Mouse (Mus musculus) CH12.LX (cell line): Measurements from ENCODE around the gene Nol8. TPM values are rescaled to one million over a fixed set of nuclear protein-coding genes. Genes with fewer than 3 reads are reported as not detected.

Source experiments
- DNase-seq: peaks from one replicate; pipeline ENCODE4 v3.0.0-alpha.2; 2013; ENCODE audit errors: extremely low read depth
- H3K27ac ChIP-seq: 2 replicates; pipeline ENCODE4 v1.5.1; 2012; ENCODE audit warnings: low read depth, mild to moderate bottlenecking, control low read depth, moderate library complexity; ENCODE audit not compliant: insufficient read depth
- H3K27me3 ChIP-seq: replicated peaks from 2 replicates; pipeline ENCODE3; 2012; ENCODE audit warnings: inconsistent platforms
- H3K36me3 ChIP-seq, 2 experiments: replicated peaks in 1 of 2; 2 replicates each; pipeline versions ENCODE3 to v1.6.1; 2012; ENCODE audit warnings: inconsistent platforms in 1 of 2, low read length in 1 of 2, mild to moderate bottlenecking in 1 of 2, mixed read lengths in 1 of 2, moderate library complexity in 1 of 2; ENCODE audit not compliant: control insufficient read depth in 1 of 2, insufficient read depth in 1 of 2
- H3K4me1 ChIP-seq, 2 experiments: 2 replicates each; pipeline ENCODE4 v1.6.1; 2012; ENCODE audit warnings: inconsistent platforms in 1 of 2, moderate library complexity in 1 of 2; ENCODE audit not compliant: insufficient read depth in 2 of 2, control insufficient read depth in 1 of 2
- H3K4me2 ChIP-seq: 2 replicates; pipeline ENCODE4 v1.6.1; 2012; ENCODE audit warnings: low read depth, mild to moderate bottlenecking, control low read depth; ENCODE audit not compliant: poor library complexity, insufficient read depth, severe bottlenecking
- H3K4me3 ChIP-seq, 3 experiments: fragments of 150-350 bp in 1 of 3; sonication (generic) in 1 of 3; replicated peaks in 1 of 3; 2 replicates each; pipeline versions ENCODE3 to v1.5.1; 2011 to 2012; ENCODE audit warnings: low read depth in 2 of 3, low read length in 2 of 3, mild to moderate bottlenecking in 2 of 3, moderate library complexity in 2 of 3, control low read depth in 1 of 3, improper control_type of control experiment in 1 of 3, inconsistent platforms in 1 of 3, mixed read lengths in 1 of 3; ENCODE audit not compliant: poor library complexity in 1 of 3
- H3K79me2 ChIP-seq: replicated peaks from 2 replicates; pipeline ENCODE4 v1.6.1; 2012; ENCODE audit warnings: mild to moderate bottlenecking, moderate library complexity; ENCODE audit not compliant: control insufficient read depth, poor library complexity, insufficient read depth, severe bottlenecking; ENCODE audit errors: extremely low read depth
- H3K9ac ChIP-seq: 2 replicates; pipeline ENCODE4 v1.6.1; 2012; ENCODE audit warnings: low read depth, mild to moderate bottlenecking, control low read depth, moderate library complexity; ENCODE audit not compliant: insufficient read depth
- H3K9me3 ChIP-seq: replicated peaks from 2 replicates; pipeline ENCODE3; 2012; ENCODE audit warnings: low read length, inconsistent platforms, mixed read lengths
- BHLHE40 ChIP-seq: IDR thresholded peaks from 2 replicates; pipeline ENCODE4 v1.6.1; 2011; ENCODE audit warnings: mild to moderate bottlenecking, low read depth, low read length, improper control_type of control experiment
- CHD2 ChIP-seq: IDR thresholded peaks from 2 replicates; pipeline ENCODE4 v1.6.1; 2011; ENCODE audit warnings: low read length, improper control_type of control experiment
- CTCF ChIP-seq, 2 experiments: IDR thresholded peaks in 1 of 2; conservative IDR thresholded peaks in 1 of 2; 2 replicates each; pipeline ENCODE4 v1.5.1; 2011 to 2012; ENCODE audit warnings: low read depth in 2 of 2, low read length in 2 of 2, improper control_type of control experiment in 1 of 2, inconsistent platforms in 1 of 2, mild to moderate bottlenecking in 1 of 2, moderate library complexity in 1 of 2
- E2F4 ChIP-seq: IDR thresholded peaks from 2 replicates; pipeline ENCODE4 v1.6.1; 2011; ENCODE audit warnings: low read depth, low read length, improper control_type of control experiment; ENCODE audit not compliant: insufficient replicate concordance
- ELF1 ChIP-seq: IDR thresholded peaks from 2 replicates; pipeline ENCODE4 v1.6.1; 2014; ENCODE audit warnings: low read depth, mild to moderate bottlenecking, inconsistent platforms, low read length, improper control_type of control experiment
- EP300 ChIP-seq: IDR thresholded peaks from 2 replicates; pipeline ENCODE4 v1.6.1; 2011; ENCODE audit warnings: low read length, improper control_type of control experiment
- GABPA ChIP-seq: IDR thresholded peaks from 2 replicates; pipeline ENCODE4 v1.6.1; 2012; ENCODE audit warnings: low read depth, low read length, improper control_type of control experiment, inconsistent platforms; ENCODE audit not compliant: insufficient replicate concordance
- HCFC1 ChIP-seq: IDR thresholded peaks from 2 replicates; pipeline ENCODE4 v1.6.1; 2012; ENCODE audit warnings: low read depth, mild to moderate bottlenecking, inconsistent platforms, low read length, improper control_type of control experiment
- IRF4 ChIP-seq: IDR thresholded peaks from 2 replicates; pipeline ENCODE4 v1.6.1; 2014; ENCODE audit warnings: low read depth, mild to moderate bottlenecking, inconsistent platforms, low read length, improper control_type of control experiment
- JUND ChIP-seq: conservative IDR thresholded peaks from 2 replicates; pipeline ENCODE4 v1.6.1; 2011; ENCODE audit warnings: low read depth, low read length, improper control_type of control experiment
- KAT2A ChIP-seq: IDR thresholded peaks from 2 replicates; pipeline ENCODE4 v1.6.1; 2012; ENCODE audit warnings: low read length, improper control_type of control experiment, inconsistent platforms; ENCODE audit not compliant: insufficient replicate concordance
- MAZ ChIP-seq: IDR thresholded peaks from 2 replicates; pipeline ENCODE4 v1.6.1; 2012; ENCODE audit warnings: low read depth, mild to moderate bottlenecking, inconsistent platforms, low read length, improper control_type of control experiment, moderate library complexity
- MEF2A ChIP-seq: IDR thresholded peaks from 2 replicates; pipeline ENCODE4 v1.6.1; 2014; ENCODE audit warnings: low read depth, mild to moderate bottlenecking, inconsistent platforms, low read length, improper control_type of control experiment, borderline replicate concordance
- MYC ChIP-seq: IDR thresholded peaks from 2 replicates; pipeline ENCODE4 v1.6.1; 2011; ENCODE audit warnings: low read depth, mild to moderate bottlenecking, improper control_type of control experiment, low read length
- NELFE ChIP-seq: IDR thresholded peaks from 2 replicates; pipeline ENCODE4 v1.6.1; 2011; ENCODE audit warnings: low read depth, low read length, improper control_type of control experiment
- NRF1 ChIP-seq: IDR thresholded peaks from 2 replicates; pipeline ENCODE4 v1.6.1; 2014; ENCODE audit warnings: low read depth, mild to moderate bottlenecking, inconsistent platforms, low read length, improper control_type of control experiment, moderate library complexity
- POLR2A ChIP-seq: IDR thresholded peaks from 2 replicates; pipeline ENCODE4 v1.6.1; 2011; ENCODE audit warnings: low read depth, mild to moderate bottlenecking, improper control_type of control experiment, low read length
- RCOR1 ChIP-seq: conservative IDR thresholded peaks from 2 replicates; pipeline ENCODE4 v1.6.1; 2012; ENCODE audit warnings: low read depth, mild to moderate bottlenecking, inconsistent platforms, low read length, improper control_type of control experiment
- SIN3A ChIP-seq: IDR thresholded peaks from 2 replicates; pipeline ENCODE4 v1.6.1; 2012; ENCODE audit warnings: low read length, improper control_type of control experiment, inconsistent platforms
- UBTF ChIP-seq: IDR thresholded peaks from 2 replicates; pipeline ENCODE4 v1.6.1; 2012; ENCODE audit warnings: low read depth, mild to moderate bottlenecking, inconsistent platforms, low read length, improper control_type of control experiment, moderate library complexity
- USF1 ChIP-seq: IDR thresholded peaks from 2 replicates; pipeline ENCODE4 v1.6.1; 2014; ENCODE audit warnings: low read depth, mild to moderate bottlenecking, inconsistent platforms, low read length, improper control_type of control experiment
- USF2 ChIP-seq: conservative IDR thresholded peaks from 2 replicates; pipeline ENCODE4 v1.6.1; 2011; ENCODE audit warnings: low read depth, low read length, improper control_type of control experiment
- ZKSCAN1 ChIP-seq: IDR thresholded peaks from 2 replicates; pipeline ENCODE4 v1.6.1; 2012; ENCODE audit warnings: low read depth, inconsistent platforms, low read length, improper control_type of control experiment, borderline replicate concordance
- ZMIZ1 ChIP-seq: IDR thresholded peaks from 2 replicates; pipeline ENCODE4 v1.6.1; 2012; ENCODE audit warnings: low read depth, mild to moderate bottlenecking, inconsistent platforms, low read length, improper control_type of control experiment
- dilution Hi-C: fragments of 300-500 bp; cut with MboI; formaldehyde crosslinking; loops from 2 replicates; pipeline ENCODE4 v1.14.3; 2020; ENCODE audit warnings: low sequenced_read_pairs; ENCODE audit not compliant: extremely low pct_unique_long_range_greater_than_20kb, extremely low pct_ligation_motif_present
- in situ Hi-C: fragments of 300-500 bp; cut with MboI; formaldehyde crosslinking; loops from 3 replicates; pipeline ENCODE4 v1.14.3; 2019; ENCODE audit warnings: low sequenced_read_pairs, low pct_ligation_motif_present, low pct_unique_long_range_greater_than_20kb, mixed read lengths
- polyA plus RNA-seq: library from polyadenylated mRNA; unstranded; fragments of >175 nt; gene quantifications from 2 replicates; pipeline ENCODE4 v1.2.1, GENCODE M21; 2012; ENCODE audit warnings: low read depth; ENCODE audit not compliant: insufficient read length
- total RNA-seq, 2 experiments: library from RNA; depleted of rRNA; stranded (reverse); fragments of 300-350 nt in 1 of 2; fragments of >200 nt in 1 of 2; gene quantifications; 2 replicates each; pipeline ENCODE4 v1.2.3; 2012 to 2014

Gene Nol8
- total and polyA plus RNA-seq, 3 experiments, result 14.9 to 33.4 (median 32.8) TPM

DNA sequence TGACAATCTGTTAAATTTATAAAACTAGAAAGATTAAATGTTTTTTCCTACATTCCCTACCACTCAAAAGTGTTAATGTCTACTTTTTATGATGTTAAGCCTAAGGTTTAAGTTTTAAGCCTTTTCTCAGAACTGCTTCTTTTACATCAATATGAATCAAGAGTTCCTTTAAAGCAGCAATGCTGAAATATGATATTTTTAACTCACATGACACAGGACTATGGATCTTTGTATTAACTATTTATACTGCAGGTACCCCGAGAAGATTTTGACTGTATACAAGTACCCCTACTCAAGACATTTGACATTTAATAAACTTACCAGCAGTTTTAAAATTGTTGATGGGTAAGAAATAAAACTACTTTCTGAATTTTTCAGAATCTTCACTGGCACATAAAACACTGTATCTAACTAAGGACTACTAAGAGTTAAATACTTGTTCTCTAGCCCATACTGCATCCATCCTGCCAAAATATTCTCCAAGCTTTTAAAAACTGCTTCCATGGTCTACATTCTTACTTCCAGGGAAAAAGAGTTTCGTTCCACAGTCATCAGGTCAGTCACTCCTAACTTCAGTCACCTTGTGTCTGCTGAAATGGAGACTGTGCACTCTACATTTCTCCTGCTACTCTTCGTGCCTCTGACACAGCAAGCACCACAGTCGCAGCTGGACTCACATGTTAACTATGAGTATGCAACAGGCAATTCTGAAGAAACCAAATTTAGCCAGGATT lies 44.1 kb upstream of the Nol8 start:
- no peak for TF ChIP-seq USF1
- no peak for TF ChIP-seq MAZ
- TF ChIP-seq MYC, result no peak
- TF ChIP-seq SIN3A, result no peak
- TF ChIP-seq UBTF, result no peak
- no peak for TF ChIP-seq NELFE
- no peak for TF ChIP-seq CHD2
- TF ChIP-seq KAT2A, result no peak
- no peak for TF ChIP-seq MEF2A
- no peak for TF ChIP-seq EP300
- no peak for TF ChIP-seq IRF4
- no peak for TF ChIP-seq CTCF (conservative IDR thresholded peaks at IDR 0.05 in 1 of 2, IDR thresholded peaks at IDR 0.05 in 1 of 2; ENCODE audit: low read depth in 2 of 2, low read length in 2 of 2)
- no peak for TF ChIP-seq USF2
- dilution Hi-C loops, result no loop called here
- Histone ChIP-seq H3K4me2 (no peak overlapping the region), H3K27ac (no peak overlapping the region), H3K27me3 (no peaks in the 10 kb centered on the region), H3K4me3 (no peak overlapping the region), H3K9ac (no peak overlapping the region), H3K9me3 (no peaks in the 10 kb centered on the region), H3K79me2 (no peaks in the 10 kb centered on the region), H3K4me1 (peaks cover 0 to 4% of the 10 kb centered on the region in 2 experiments; a peak in 1 of 4 replicates), H3K36me3 (no peaks in the 10 kb centered on the region)
- DNase-seq, result no peak
- in situ Hi-C loops, result no loop called here

DNA sequence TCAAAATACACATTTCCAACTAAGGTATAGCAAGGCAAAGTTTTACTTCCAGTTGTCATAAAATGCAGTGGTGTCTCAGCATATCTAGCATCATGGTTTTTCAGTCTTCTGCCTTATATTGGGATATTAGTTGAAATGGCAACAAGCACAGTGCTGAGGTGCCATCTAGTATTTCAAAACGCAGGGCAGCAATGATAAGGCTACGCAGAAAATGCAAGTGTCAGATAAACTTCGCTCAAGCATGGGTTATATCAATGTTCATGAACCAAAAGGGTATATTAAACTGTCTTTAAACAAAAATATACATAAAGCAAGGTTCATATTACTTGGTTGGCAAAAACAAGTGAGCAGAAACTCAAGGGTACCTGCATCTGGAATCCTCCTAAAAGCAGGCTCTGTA lies 35.9 kb upstream of the Nol8 start:
- no peak overlapping the region for H3K4me2 ChIP-seq
- no peak overlapping the region for H3K4me3 ChIP-seq
- no peak overlapping the region for H3K27ac ChIP-seq
- dilution Hi-C loops (no loop called here), in situ Hi-C loops (no loop called here)
- H3K4me1 ChIP-seq, result no peaks in the 10 kb centered on the region
- H3K79me2 ChIP-seq, result no peaks in the 10 kb centered on the region
- H3K9me3 ChIP-seq, result no peaks in the 10 kb centered on the region
- TF ChIP-seq E2F4 (no peak), HCFC1 (no peak), JUND (no peak), ELF1 (no peak), EP300 (no peak), NELFE (no peak), RCOR1 (no peak), POLR2A (no peak), CHD2 (no peak), USF2 (no peak), ZKSCAN1 (no peak), NRF1 (no peak), GABPA (no peak), BHLHE40 (no peak), KAT2A (no peak), USF1 (no peak), ZMIZ1 (no peak)
- no peaks in the 10 kb centered on the region for H3K36me3 ChIP-seq
- H3K27me3 ChIP-seq, result no peaks in the 10 kb centered on the region
- H3K9ac ChIP-seq, result no peak overlapping the region
- DNase-seq, result no peak
